Mouse (Mus musculus) layer of hippocampus, postnatal 25 days (tissue): ENCODE data around the gene Mrpl48. TPM values are rescaled to one million over a fixed set of nuclear protein-coding genes. Genes with fewer than 3 reads are reported as not detected.

Experiments
- DNase-seq, 2 experiments: peaks; one replicate each; pipeline ENCODE4 v3.0.0; 2022; ENCODE audit warnings: mixed read lengths in 2 of 2, low spot score in 1 of 2; ENCODE audit errors: extremely low spot score in 1 of 2
- total RNA-seq, 2 experiments: library from RNA; stranded (reverse); gene quantifications; 2 replicates each; pipeline ENCODE4 v1.2.3; 2021

The Mrpl48 gene
- total RNA-seq, 2 experiments from 2014 or later: 63.9 to 67.7 TPM

- peak; percentile 64 to 71 for DNase-seq
These were observed 71.1 kb downstream of the Mrpl48 start, which contains the start of gene Coa4 for GRCm38 (mm10) chr7:100536804-100537518. Gene Coa4, plus strand, starts transcription at chr7:100537071.

DNA sequence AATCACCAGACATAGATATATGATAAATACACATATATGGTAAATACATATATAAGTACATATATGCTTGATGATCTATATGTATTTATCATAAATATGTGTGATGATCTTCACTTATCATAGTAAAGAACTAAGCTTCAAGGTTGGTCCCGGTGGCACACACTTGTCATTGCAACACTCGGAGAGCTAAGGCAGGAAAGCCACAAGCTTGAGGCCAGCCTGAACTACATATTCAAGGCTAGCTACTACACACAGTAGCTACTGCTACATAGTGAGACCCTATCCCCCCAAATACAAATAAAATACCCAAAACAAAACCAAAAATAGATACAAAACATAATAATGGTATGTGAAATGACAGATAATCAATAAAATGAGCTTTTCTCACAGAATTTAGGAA, 72.3 kb downstream of the Mrpl48 start:
- no peak for DNase-seq

- no peak for DNase-seq
These were observed 73.9 kb downstream of the Mrpl48 start for GRCm38 (mm10) chr7:100534216-100534615.

GRCm38 (mm10) chr7:100533503-100533902, 74.6 kb downstream of the Mrpl48 start:
- DNase-seq: no peak

- no peak for DNase-seq
These were observed 77.3 kb downstream of the Mrpl48 start for GRCm38 (mm10) chr7:100530766-100531165.

DNA sequence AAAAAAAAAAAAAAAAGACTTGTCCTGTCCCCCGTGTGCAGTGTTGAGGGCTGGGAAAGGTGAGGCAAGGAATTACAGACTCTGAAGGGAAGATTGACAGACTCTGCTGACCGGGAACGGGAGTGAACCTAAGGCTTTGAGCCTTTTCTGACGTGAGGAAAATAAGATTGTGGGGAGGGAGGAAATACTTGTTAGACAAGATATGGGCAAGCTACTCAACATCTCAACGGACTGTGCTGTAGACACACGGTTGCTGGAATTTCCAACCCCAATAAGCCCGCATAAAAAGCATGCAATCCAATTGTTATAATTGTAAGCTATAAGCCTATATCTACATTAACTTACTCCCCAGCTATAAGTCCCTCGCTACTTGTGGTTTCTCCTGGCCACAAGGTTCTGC, 83.4 kb downstream of the Mrpl48 start:
- DNase-seq: no peak

DNA sequence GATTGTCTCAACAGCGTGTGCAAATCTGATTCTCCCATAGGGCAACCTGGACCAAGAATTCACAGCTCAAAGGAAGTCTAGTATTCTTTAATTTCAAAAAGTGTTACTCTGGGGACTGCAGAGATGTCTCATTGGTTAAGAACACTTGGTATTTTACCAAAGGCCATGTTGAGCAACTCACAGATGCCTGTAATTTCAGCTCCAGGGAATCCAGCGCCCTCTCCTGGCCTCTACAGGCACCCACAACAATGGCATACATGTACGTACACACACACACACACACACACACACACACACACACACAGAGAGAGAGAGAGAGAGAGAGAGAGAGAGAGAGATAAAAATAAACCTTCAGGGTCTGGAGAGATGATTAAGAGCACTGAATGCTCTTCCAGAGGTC, 85.9 kb downstream of the Mrpl48 start:
- DNase-seq: no peak

- DNase-seq: peak; percentile 79 to 95
These were observed 87.3 kb downstream of the Mrpl48 start for GRCm38 (mm10) chr7:100520663-100521285.

DNA sequence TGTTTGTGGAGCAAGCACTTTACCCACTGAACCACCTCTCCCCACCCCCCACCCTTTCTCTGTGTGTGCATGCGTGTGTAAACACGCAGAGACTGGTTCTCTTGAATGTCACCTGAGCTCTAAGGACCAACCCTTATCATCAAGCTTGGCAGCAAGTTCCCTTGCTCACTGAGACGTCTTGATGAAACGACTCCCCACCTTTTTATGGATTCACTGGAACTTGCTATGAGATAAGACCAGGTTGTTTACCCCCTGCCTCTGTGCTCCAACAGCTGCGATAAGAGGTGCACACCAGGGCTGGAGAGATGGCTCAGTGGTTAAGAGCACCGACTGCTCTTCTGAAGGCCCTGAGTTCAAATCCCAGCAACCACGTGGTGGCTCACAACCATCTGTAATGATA, 87.9 kb downstream of the Mrpl48 start:
- no peak for DNase-seq

DNA sequence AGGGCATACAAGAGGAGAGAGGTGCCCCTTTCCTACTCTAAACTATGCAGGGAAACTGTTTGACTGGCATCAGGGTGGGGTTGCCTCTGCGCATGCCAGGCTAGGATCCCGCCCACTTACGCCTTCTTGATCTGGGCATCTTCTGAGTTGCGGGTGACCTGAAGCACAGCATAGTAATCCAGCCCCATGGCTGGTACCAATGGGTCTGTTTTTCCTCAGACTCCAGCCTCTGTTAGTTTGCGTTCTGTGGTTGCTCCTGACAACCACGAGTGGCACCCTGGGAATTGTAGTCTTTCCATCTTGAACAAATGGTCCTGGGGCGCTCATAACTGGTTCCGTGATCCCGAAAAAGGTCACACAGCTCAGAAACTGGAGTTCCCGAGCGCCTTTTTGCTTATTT, 93.5 kb downstream of the Mrpl48 start, which contains the start of gene Dnajb13:
Dnajb13 (minus strand) TSS at position 388 of the 400 bp plus-strand sequence.
- DNase-seq: peak in 1 of 2 experiments; percentile 12

DNA sequence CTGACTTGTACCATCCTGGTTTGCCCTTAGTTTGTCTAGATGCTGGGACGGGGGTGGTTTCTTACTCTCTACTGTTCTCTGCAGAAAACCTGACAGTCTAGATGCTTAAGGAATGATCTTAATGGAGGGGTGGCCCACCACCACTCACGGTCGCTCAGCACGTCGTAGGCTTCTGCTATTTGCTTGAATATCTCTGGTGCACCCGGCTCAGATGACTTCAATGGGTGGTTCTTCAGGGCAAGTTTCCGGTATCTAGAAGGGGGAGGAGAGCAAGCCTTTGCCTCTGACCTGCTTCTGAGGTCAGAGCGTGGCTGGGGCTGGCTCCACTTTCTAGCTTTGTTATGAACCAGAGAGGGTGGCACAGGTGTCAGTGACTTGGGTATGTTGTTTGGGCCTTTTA, 96.5 kb downstream of the Mrpl48 start:
- DNase-seq: no peak

- DNase-seq: no peak
These were observed 99.4 kb downstream of the Mrpl48 start for GRCm38 (mm10) chr7:100508670-100509069.

GRCm38 (mm10) chr7:100506494-100506893, 101.6 kb downstream of the Mrpl48 start:
- DNase-seq: no peak

DNA sequence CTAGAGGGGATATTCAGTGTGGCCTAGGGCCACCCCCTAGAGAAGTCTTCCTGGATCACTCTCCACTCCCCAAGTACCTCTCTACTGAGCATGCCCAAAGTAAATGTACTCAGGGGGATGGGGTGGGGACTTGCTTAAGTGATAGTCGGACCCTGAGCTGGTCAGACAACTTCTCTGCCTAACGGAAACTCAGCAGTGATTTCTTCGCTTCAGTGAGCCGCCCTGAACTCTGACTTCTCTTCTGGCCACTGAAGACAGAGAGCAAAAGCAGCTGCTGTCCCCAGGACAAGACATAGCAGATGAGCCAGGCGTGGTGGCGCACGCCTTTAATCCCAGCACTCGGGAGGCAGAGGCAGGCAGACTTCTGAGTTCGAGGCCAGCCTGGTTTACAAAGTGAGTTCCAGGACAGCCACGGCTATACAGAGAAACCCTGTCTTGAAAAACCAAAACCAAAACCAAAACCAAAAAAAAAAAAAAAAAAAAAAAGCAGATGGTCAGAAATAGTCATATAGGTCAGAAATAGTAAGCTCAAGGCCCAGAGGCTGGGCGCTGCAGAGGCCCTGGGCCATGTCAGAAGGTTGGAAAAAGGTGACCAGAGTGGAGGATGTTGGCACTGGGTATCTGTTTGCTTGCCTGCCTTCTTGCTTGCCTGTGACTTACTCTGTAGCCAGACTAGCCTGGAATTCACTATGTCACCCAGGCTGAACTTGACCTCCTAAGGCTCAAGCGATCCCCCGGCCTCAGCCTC, 103.2 kb downstream of the Mrpl48 start:
- no peak for DNase-seq

- no peak for DNase-seq
These were observed 105.0 kb downstream of the Mrpl48 start for GRCm38 (mm10) chr7:100503076-100503475.

- no peak for DNase-seq
These were observed 105.7 kb downstream of the Mrpl48 start for GRCm38 (mm10) chr7:100502374-100502922.

DNA sequence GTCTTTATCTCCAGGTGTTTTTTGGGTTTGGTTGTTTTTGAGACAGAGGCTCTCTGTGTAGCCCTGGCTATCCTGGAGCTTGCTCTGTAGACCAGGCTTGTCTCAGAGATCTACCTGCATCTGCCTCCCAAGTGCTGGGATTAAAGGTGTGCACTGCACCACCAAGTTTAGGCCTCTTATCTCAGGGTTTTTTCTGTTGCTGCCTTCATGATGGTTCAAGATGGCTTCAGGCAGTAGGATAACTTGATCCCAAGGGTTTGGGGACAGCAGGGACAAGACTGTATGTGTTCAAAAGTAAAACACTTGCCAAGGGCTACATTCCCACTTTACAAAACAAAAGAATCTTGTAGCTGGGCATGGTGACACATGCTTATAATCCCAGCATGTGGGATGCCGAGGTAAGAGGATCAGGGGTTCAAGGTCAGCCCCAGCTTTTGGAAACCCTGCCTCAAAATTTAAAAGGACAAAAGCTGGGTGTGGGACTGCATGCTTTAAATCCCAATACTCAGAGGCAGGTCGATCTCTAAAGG, 106.2 kb downstream of the Mrpl48 start:
- DNase-seq: no peak

DNA sequence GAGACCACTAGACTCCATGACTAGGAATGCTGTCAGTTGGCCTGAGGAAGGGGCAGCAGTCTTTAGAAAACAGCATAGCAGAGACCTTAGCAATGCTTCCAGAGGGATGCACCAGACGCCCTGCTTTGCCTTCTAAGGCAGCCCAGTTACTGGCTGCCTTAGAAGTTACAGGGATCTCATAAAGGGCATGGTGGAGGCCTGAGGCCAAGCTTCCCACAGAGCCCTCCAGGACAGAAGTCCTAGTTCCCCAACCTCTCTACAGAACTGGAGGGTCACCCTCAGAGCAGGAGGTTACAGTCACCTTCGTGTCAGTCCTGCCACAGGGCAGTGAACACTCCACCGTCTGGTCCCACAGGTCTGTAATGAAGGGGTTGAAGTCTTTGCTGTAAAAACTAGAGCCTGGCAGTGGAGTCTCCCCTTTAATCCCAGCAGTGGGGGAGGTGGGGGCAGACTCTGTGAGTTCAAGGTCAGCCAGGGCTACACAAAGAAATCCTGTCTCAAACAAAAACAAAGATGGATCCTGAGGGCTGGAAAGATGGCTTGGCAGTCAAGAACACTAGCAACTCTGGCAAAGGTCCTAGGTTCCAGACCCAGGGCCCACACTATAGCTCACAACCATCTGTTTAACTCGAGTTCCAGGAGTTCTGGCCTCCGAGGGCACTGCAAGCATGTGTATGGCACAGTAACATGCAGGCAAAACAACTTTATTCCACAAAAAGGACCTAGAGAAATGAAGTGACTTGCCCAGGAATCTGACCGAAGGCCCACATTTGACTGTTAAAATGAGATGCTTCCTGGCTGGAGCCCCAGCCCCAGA, 106.9 kb downstream of the Mrpl48 start:
- DNase-seq: no peak

DNA sequence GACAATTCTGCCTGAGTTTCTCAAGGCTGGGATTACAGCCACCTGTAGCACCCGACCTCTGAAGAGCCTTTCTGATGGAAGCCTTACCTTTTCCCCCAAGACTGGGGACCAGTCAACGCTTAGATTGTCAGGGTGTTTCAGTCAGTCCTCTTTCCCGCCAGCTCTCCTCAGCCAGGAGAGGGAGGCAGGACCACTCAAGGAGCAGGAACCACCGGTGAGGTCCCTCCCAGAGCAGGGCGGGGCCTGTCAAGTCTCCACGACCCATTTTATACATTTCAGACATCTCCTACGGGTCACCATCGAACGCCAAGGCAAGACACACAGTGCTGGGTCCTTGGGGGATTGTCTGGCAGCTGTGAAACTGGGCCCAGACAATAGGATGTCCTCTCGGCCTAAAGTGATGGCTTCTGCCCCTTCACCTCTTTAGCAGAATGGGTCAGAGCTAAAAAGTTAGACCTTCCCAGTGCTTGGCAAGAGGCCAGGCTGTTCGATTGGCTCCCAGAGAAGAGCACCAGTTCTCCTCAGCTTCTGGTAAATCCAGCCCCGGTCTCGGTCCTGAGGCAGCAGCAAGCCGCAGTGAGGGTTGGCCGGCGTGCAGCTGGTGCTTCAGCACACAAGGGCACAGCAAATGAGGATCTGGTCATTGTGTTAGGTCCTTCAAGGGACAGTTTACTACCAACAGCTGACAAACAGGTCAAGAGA, 107.7 kb downstream of the Mrpl48 start:
- DNase-seq: no peak
